Mouse (Mus musculus) forelimb bud, embryonic 11.5 days (tissue): ENCODE measurements around the gene Btbd35f2.
"Not testable (repeated sequence)": the region's sequence is repeated elsewhere in the genome, so short reads cannot be mapped to it uniquely, and the experiment has no call there.

Experiments
- DNase-seq: peaks from one replicate; pipeline ENCODE4 v3.0.0-alpha.2; 2012; ENCODE audit warnings: low read depth, low spot score

The Btbd35f2 gene

DNA sequence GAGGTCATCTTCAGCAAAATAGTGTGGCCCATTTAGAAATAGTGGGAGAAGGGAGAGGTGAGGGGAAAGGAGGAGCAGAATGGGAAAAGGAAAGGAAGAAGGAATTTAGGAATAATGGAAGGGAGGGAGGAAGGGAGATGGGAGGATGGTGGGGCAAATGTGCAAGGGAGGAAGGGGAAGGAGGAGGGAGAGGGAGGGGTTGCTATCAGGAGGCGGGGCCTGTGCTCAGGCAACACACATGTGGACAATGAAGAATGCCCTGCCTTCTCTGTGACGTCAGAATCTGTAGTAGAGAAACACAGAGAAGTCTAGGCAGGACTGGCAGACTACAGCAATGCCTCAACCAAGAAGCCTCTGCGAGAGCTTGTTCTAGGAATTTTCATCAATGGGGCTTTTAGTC lies at the start of gene Btbd35f2:
Gene Btbd35f2 (plus strand): TSS at position 301 of the 400 bp plus-strand sequence.
- not testable (repeated sequence) for DNase-seq
